Mouse (Mus musculus) spleen, adult 2 months (tissue): Measurements from ENCODE around the gene Rnf26.

Experiments used
- CTCF ChIP-seq: fragments of 200-500 bp; IDR thresholded peaks from 2 replicates; pipeline ENCODE4 v1.5.1; 2011; ENCODE audit warnings: mild to moderate bottlenecking, inconsistent platforms; ENCODE audit not compliant: insufficient read depth, insufficient read length, insufficient replicate concordance; ENCODE audit errors: extremely low read depth
- POLR2A ChIP-seq: fragments of 200-500 bp; IDR thresholded peaks from 2 replicates; pipeline ENCODE4 v1.6.1; 2011; ENCODE audit warnings: low read depth, low read length, inconsistent platforms

DNA sequence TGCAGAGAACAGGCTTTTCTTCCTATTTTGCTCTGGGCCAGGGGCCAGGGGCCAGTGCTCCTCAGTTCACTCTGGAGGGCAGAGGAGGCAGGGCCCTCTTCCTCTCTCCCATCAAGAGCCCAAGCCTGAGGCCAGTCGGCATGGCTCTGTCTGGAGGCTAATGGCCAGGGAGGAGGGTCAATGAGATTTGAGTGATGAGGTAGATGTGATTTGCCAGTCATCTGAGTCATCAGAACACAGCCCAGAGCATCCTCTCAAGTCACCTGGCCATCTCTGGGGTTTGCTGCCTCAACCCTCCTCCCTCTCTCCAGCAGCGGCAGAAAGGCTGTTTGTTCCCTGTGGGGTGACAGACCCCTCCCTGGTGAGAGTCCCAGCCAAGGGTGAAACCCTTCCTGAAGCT is 20.0 kb upstream of the Rnf26 start:
- no peak for TF ChIP-seq CTCF
- TF ChIP-seq POLR2A = no peak
